Comparison of ENCODE assay signal across 10 mouse cellular contexts in genomic region chr16:90044004-90044754, GRCm38 (mm10).
DNase-seq lines count a peak whose midpoint lies in the region; ATAC-seq lines count a peak whose summit lies in the region.
"Had no signal": no experiment of that assay in that cellular context is flagged by ENCODE, and none has a peak within 500 bp of the region (broad histone marks: within the 10 kb centered on the region; RNA-seq: fewer than 3 reads in every experiment).

No protein-coding gene starts in this region.

- peak overlapping the region; percentile 49 for H3K4me3 ChIP-seq in liver, embryonic 15.5 days (replicated peaks)
- H3K4me3 ChIP-seq: embryonic facial prominence, embryonic 15.5 days; hindbrain, embryonic 15.5 days had no signal

- intact Hi-C loops in left cerebral cortex, postnatal 25 days (cut with DNase I): loop anchor here (2.0 kb wide), 1 partner anchor 83 kb away; no protein-coding TSS in a partner anchor

- H3K36me3 ChIP-seq in liver, embryonic 15.5 days (replicated peaks): no peaks in the 10 kb centered on the region
- H3K36me3 ChIP-seq: embryonic facial prominence, embryonic 15.5 days; hindbrain, embryonic 15.5 days had no signal

- H3K9me3 ChIP-seq in liver, embryonic 15.5 days (replicated peaks): no peaks in the 10 kb centered on the region
- H3K9me3 ChIP-seq: embryonic facial prominence, embryonic 15.5 days; hindbrain, embryonic 15.5 days had no signal

- H3K4me2 ChIP-seq in liver, embryonic 15.5 days: peak overlapping the region; percentile 75
- H3K4me2 ChIP-seq: embryonic facial prominence, embryonic 15.5 days; hindbrain, embryonic 15.5 days had no signal

- peaks cover 46% of the 10 kb centered on the region for H3K4me1 ChIP-seq in liver, embryonic 15.5 days (replicated peaks)

- WGBS in liver, embryonic 15.5 days (ENCODE audit: insufficient replicate concordance): 15% methylated on average over 21 of the region's 21 CpGs

- ATAC-seq in liver, embryonic 15.5 days (ENCODE audit: insufficient read depth): peak; percentile 88
- no peak for ATAC-seq in frontal cortex, adult (ENCODE audit: low TSS enrichment)

- peak; percentile 32 to 42 for DNase-seq in lung, postnatal 4 days
- DNase-seq in lung, postnatal 10 days: no peak
- DNase-seq in heart, adult 9 months (ENCODE audit: low spot score in 2 of 2): peak; percentile 13 to 51
- peak; percentile 76 to 84 for DNase-seq in spleen, postnatal 4 days (ENCODE audit: low spot score in 2 of 2)
- DNase-seq in left cerebral cortex, postnatal 25 days (ENCODE audit: low spot score in 2 of 2): no peak
- DNase-seq in frontal cortex, postnatal 14 days (ENCODE audit: low spot score in 2 of 2): no peak

- H3K27me3 ChIP-seq in liver, embryonic 15.5 days: no peaks in the 10 kb centered on the region
- H3K27me3 ChIP-seq: embryonic facial prominence, embryonic 15.5 days; hindbrain, embryonic 15.5 days had no signal

- H3K27ac ChIP-seq in liver, embryonic 15.5 days (replicated peaks): peak overlapping the region; percentile 87
- H3K27ac ChIP-seq: embryonic facial prominence, embryonic 15.5 days; hindbrain, embryonic 15.5 days had no signal

- H3K9ac ChIP-seq in liver, embryonic 15.5 days: peak overlapping the region; percentile 51
- H3K9ac ChIP-seq: embryonic facial prominence, embryonic 15.5 days; hindbrain, embryonic 15.5 days had no signal

Comparison
In these comparisons a context has a peak if more than half of its experiments do, and no peak if none do; other contexts are left out.
1. DNase-seq: peak in lung, postnatal 4 days (2 of 2), heart, adult 9 months (2 of 2) and spleen, postnatal 4 days (2 of 2); none in lung, postnatal 10 days (single experiment), left cerebral cortex, postnatal 25 days (0 of 2) and frontal cortex, postnatal 14 days (0 of 2).